Mouse (Mus musculus): ENCODE data around the gene Calr3.

The Calr3 gene

GRCm38 (mm10) chr8:72443338-72443993 lies at the start of gene Calr3, which contains the start of gene 1700030K09Rik:
Gene Calr3, minus strand, starts transcription at chr8:72443870.
Gene 1700030K09Rik, plus strand, starts transcription at chr8:72443880.
- DNase-seq (ENCODE audit: low read depth, low spot score): peak; percentile 98

GRCm38 (mm10) chr8:72493381-72493780 lies 49.7 kb upstream of the Calr3 start:
- no peak for DNase-seq (ENCODE audit: low read depth, low spot score)

- peak; percentile 100 for DNase-seq (ENCODE audit: low read depth, low spot score)
Measured at GRCm38 (mm10) chr8:72492622-72493081, 49.0 kb upstream of the Calr3 start.

GRCm38 (mm10) chr8:72491680-72492621 lies 48.3 kb upstream of the Calr3 start, which contains the start of gene Slc35e1:
Gene Slc35e1, minus strand, starts transcription at chr8:72492614.
- peak; percentile 33 for DNase-seq (ENCODE audit: low read depth, low spot score)

- DNase-seq (ENCODE audit: low read depth, low spot score): no peak
Measured at GRCm38 (mm10) chr8:72491017-72491416, 47.3 kb upstream of the Calr3 start.

GRCm38 (mm10) chr8:72487014-72487413 lies 43.3 kb upstream of the Calr3 start:
- DNase-seq (ENCODE audit: low read depth, low spot score): no peak

GRCm38 (mm10) chr8:72485456-72486199 lies 42.0 kb upstream of the Calr3 start:
- no peak for DNase-seq (ENCODE audit: low read depth, low spot score)

GRCm38 (mm10) chr8:72474826-72475546 lies 31.3 kb upstream of the Calr3 start, which contains the start of gene Cherp:
Gene Cherp, minus strand, starts transcription at chr8:72475226.
- DNase-seq (ENCODE audit: low read depth, low spot score): peak; percentile 99

GRCm38 (mm10) chr8:72470684-72471083 lies 27.0 kb upstream of the Calr3 start:
- DNase-seq (ENCODE audit: low read depth, low spot score): no peak

- no peak for DNase-seq (ENCODE audit: low read depth, low spot score)
Measured at GRCm38 (mm10) chr8:72469984-72470383, 26.3 kb upstream of the Calr3 start.

GRCm38 (mm10) chr8:72469243-72469642 lies 25.6 kb upstream of the Calr3 start:
- DNase-seq (ENCODE audit: low read depth, low spot score): no peak

- no peak for DNase-seq (ENCODE audit: low read depth, low spot score)
Measured at GRCm38 (mm10) chr8:72464211-72464610, 20.5 kb upstream of the Calr3 start.

GRCm38 (mm10) chr8:72459881-72460533 lies 16.3 kb upstream of the Calr3 start:
- DNase-seq (ENCODE audit: low read depth, low spot score): no peak

- no peak for DNase-seq (ENCODE audit: low read depth, low spot score)
Measured at GRCm38 (mm10) chr8:72458457-72458856, 14.8 kb upstream of the Calr3 start.

GRCm38 (mm10) chr8:72457806-72458205 lies 14.1 kb upstream of the Calr3 start:
- no peak for DNase-seq (ENCODE audit: low read depth, low spot score)

- no peak for DNase-seq (ENCODE audit: low read depth, low spot score)
Measured at GRCm38 (mm10) chr8:72455317-72455716, 11.6 kb upstream of the Calr3 start.

GRCm38 (mm10) chr8:72453904-72454303 lies 10.2 kb upstream of the Calr3 start:
- DNase-seq (ENCODE audit: low read depth, low spot score): no peak

- no peak for DNase-seq (ENCODE audit: low read depth, low spot score)
Measured at GRCm38 (mm10) chr8:72451516-72451915, 7.8 kb upstream of the Calr3 start.

- no peak for DNase-seq (ENCODE audit: low read depth, low spot score)
Measured at GRCm38 (mm10) chr8:72445071-72445470, 1.4 kb upstream of the Calr3 start.

- DNase-seq (ENCODE audit: low read depth, low spot score): no peak
Measured at GRCm38 (mm10) chr8:72443994-72444350, 302 bp upstream of the Calr3 start.

Measured in WW6 (cell line).